Mouse (Mus musculus): ENCODE results near the gene Ankfn1. TPM values are rescaled to one million over a fixed set of nuclear protein-coding genes. Genes with fewer than 3 reads are reported as not detected.

The Ankfn1 gene
- polyA plus RNA-seq, 1 experiment from 2014 or later: 0.02 TPM

DNA sequence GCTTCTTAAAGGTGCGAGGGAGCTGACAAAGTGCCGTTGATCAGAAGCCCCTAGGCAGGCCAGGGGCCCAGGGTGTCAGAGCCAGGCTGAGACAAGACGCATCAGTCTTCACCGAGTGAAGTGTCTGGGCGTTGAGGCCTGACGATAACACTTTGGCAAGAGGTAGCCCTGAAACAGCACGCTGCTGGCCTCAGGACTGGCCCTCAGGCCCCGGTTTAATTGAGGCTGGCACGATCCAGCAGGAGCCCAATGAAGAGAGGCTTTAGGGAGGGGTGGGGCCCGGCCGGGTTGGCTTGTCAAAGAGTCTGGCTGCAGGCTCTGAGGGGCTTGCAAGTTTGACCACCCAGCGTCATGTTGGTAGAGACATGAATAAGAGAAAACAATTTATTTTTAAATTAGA lies 437.2 kb downstream of the Ankfn1 start:
- no peak overlapping the region for H3K27ac ChIP-seq
- 52% methylated on average over 12 of the region's 12 CpGs for WGBS (ENCODE audit: insufficient replicate concordance)

More for the DNA sequence above, 437.2 kb downstream of the Ankfn1 start:
- H3K36me3 ChIP-seq: no peaks in the 10 kb centered on the region
- H3K27me3 ChIP-seq: no peaks in the 10 kb centered on the region
- H3K4me3 ChIP-seq (replicated peaks): no peak overlapping the region
- no peak overlapping the region for H3K9ac ChIP-seq
- no peaks in the 10 kb centered on the region for H3K4me1 ChIP-seq (replicated peaks)
- ATAC-seq (ENCODE audit: low read depth) (no peak), DNase-seq (no peak)
- H3K4me2 ChIP-seq: no peak overlapping the region
- no peaks in the 10 kb centered on the region for H3K9me3 ChIP-seq (replicated peaks)

Other genes with a start within 250 kb of the Ankfn1 start
- 10.9 and 12.4 TPM in 2 replicates for gene Pctp, start 225.2 kb upstream of the Ankfn1 start, polyA plus RNA-seq (2015; fragmentation: Nextera tagmentation; extraction: Ambion mirVana)

All from liver, embryonic 13.5 days (tissue).